Mouse (Mus musculus): Measurements from ENCODE around the gene Crk. TPM values are rescaled to one million over a fixed set of nuclear protein-coding genes. Genes with fewer than 3 reads are reported as not detected.

Gene Crk
- total and polyA plus RNA-seq, 3 experiments = 105 to 201 (median 110) TPM

DNA sequence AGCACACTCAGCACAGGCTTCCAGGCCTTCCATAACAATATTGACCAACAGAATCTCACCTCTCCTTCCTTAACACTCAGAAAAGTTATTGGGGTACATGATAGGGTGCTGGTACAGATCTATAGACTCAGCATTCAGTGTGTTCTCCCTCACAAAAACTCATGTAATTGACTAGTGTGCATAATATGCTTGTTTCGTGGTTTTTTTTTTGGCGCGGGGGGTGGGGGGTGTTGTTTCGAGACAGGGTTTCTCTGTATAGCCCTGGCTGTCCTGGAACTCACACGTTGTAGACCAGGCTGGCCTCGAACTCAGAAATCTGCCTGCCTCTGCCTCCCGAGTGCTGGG is 59.4 kb downstream of the Crk start:
- DNase-seq = no peak

DNA sequence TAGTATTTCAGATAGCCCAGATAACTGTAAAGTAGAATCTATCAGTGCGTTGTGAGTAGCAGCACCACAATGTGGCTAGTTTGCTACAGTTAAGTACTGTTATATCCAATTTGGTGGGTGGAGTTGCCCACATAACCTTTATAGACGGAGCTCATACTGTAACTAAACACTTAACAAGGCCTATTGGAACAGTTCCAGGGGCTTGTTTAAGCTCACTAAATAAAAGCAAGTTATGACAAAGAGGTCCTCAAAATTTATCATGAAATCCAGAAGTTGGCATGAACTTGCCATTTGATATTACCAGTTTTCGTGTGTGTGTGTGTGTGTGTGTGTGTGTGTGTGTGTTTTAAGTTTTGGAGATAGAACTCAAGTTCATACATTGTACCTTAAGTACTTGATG is 61.1 kb downstream of the Crk start:
- no peak for DNase-seq

DNA sequence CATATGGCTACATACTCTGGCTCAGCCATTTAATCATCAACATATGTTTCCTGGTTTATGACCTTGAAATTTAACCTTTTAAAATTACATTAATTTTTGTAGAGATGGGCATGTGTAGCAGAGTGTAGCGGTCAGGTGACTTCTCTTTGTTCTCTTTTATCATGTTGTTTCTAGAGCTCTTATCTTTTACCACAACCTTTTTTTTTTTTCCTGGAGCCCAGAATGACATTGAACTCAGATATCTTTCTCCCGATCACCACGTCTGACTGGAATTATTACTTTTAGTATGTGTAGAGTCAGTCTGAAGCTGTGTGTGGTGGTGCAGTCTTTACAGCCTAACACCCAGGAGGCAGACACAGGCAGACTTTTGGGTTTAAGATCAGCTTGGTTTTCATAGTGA is 62.6 kb downstream of the Crk start:
- no peak for DNase-seq

DNA sequence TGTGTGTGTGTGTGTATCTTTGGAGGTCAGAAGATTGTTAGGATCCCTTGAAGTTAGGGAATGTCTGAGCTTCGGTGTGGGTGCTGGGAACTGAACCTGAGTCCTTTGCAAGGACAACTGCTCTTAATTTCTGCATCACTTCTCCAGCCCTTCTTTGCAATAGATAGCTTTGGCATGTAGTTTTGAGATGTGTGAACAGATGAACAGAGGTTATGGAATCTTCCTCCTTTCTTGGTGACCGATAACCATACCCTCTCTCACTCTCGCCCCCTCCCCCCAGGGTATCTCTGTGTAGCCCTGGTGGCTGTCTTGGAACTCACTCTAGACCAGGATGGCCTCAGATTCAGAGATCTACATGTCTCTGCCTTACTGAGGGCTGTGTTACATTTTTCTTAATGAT is 65.7 kb downstream of the Crk start:
- no peak for DNase-seq

DNA sequence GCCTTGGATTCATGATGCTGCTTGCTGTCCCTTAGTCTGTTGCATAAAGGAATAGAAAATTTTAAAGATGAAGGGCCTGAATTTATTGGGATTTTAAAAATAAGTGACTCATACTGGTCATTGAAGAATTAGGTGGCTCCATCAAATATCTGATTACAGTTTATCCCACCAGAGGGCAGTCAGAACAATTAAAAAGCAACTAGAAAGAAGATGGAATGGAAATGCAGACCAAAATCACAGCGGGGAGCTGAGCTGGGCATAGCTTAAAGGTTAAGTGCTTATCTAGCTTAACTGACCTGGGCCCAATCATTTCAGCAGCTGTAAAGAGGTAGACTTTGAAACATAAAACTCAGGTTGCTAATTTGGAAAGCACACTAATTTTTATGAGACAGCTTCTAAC is 71.5 kb downstream of the Crk start:
- DNase-seq = no peak

DNA sequence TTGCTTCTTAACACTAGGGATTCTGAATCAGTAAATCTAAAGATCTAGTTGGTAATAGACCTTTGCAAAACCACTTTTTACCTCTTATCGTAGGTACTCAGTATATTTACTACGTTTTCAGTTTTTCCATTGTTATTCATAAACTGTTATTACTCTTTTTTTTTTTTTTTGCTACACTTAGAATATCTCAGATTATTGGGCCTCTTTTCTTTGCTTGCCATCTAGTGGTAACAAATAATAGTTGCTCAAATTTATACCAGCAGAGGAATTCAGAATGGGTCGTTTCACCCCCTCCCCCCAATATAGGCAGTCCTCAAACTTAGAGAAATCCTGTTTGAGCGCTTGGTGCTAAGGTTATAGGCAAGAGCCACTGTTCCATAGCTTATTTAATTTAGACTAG is 72.0 kb downstream of the Crk start:
- no peak for DNase-seq

Other genes starting within 250 kb of the Crk start
- gene Serpinf2, start 239.7 kb upstream of the Crk start, total RNA-seq (2021) = 1 to 10 TPM in 1 of 2 experiments, not detected in 1; 2.6 TPM
- gene Serpinf2, start 239.7 kb upstream of the Crk start, polyA plus RNA-seq (2012; rRNA removed) = 0.09 and 1.2 TPM in 2 replicates
- 10 to 100 TPM; 15.5 to 15.6 TPM for gene Wdr81, start 224.5 kb upstream of the Crk start, total RNA-seq (2021)
- 28.2 and 34.1 TPM in 2 replicates for gene Wdr81, start 224.5 kb upstream of the Crk start, polyA plus RNA-seq (2012; rRNA removed)
- 1 to 10 TPM; 7.6 to 9.7 TPM for gene Tlcd2, start 217.5 kb upstream of the Crk start, total RNA-seq (2021)
- 22.2 and 27.3 TPM in 2 replicates for gene Tlcd2, start 217.5 kb upstream of the Crk start, polyA plus RNA-seq (2012; rRNA removed)
- 100 to 1,000 TPM; 132 to 162 TPM for gene Prpf8, start 192.4 kb upstream of the Crk start, total RNA-seq (2021)
- gene Prpf8, start 192.4 kb upstream of the Crk start, polyA plus RNA-seq (2012; rRNA removed) = 43.2 and 58.6 TPM in 2 replicates
- gene Rilp, start 169.2 kb upstream of the Crk start, total RNA-seq (2021) = 10 to 100 TPM; 12.1 to 13.2 TPM
- 8.8 and 10.0 TPM in 2 replicates for gene Rilp, start 169.2 kb upstream of the Crk start, polyA plus RNA-seq (2012; rRNA removed)
- 1 to 10 TPM; 7.5 to 7.8 TPM for gene Scarf1, start 165.7 kb upstream of the Crk start, total RNA-seq (2021)
- 27.4 and 33.5 TPM in 2 replicates for gene Scarf1, start 165.7 kb upstream of the Crk start, polyA plus RNA-seq (2012; rRNA removed)
- gene Slc43a2, start 147.6 kb upstream of the Crk start, total RNA-seq (2021) = 10 to 100 TPM; 21.2 to 38.3 TPM
- gene Slc43a2, start 147.6 kb upstream of the Crk start, polyA plus RNA-seq (2012; rRNA removed) = 28.2 and 28.7 TPM in 2 replicates
- 100 to 1,000 TPM; 185 to 186 TPM for gene Pitpna, start 91.2 kb upstream of the Crk start, total RNA-seq (2021)
- gene Pitpna, start 91.2 kb upstream of the Crk start, polyA plus RNA-seq (2012; rRNA removed) = 42.6 and 97.6 TPM in 2 replicates
- 10 to 100 TPM; 32.9 to 42.3 TPM for gene Inpp5k, start 48.3 kb upstream of the Crk start, total RNA-seq (2021)
- 38.0 and 50.0 TPM in 2 replicates for gene Inpp5k, start 48.3 kb upstream of the Crk start, polyA plus RNA-seq (2012; rRNA removed)
- 100 to 1,000 TPM; 136 to 174 TPM for gene Myo1c, start 28.8 kb upstream of the Crk start, total RNA-seq (2021)
- 74.7 and 101 TPM in 2 replicates for gene Myo1c, start 28.8 kb upstream of the Crk start, polyA plus RNA-seq (2012; rRNA removed)
- 100 to 1,000 TPM; 656 to 668 TPM for gene Ywhae, start 53.6 kb downstream of the Crk start, total RNA-seq (2021)
- gene Ywhae, start 53.6 kb downstream of the Crk start, polyA plus RNA-seq (2012; rRNA removed) = 41.3 and 57.3 TPM in 2 replicates
- gene Doc2b, start 116.8 kb downstream of the Crk start, total RNA-seq (2021) = 10 to 100 TPM; 10.6 to 23.5 TPM
- 9.5 and 13.9 TPM in 2 replicates for gene Doc2b, start 116.8 kb downstream of the Crk start, polyA plus RNA-seq (2012; rRNA removed)